Mouse (Mus musculus) gastrocnemius, adult 18-20 months (tissue): Measurements from ENCODE around the gene Mfap1b. TPM values are rescaled to one million over a fixed set of nuclear protein-coding genes. Genes with fewer than 3 reads are reported as not detected.

Source experiments
- DNase-seq: peaks from one replicate; pipeline ENCODE4 v3.0.0; 2021; ENCODE audit warnings: low spot score
- microRNA-seq: library from miRNA; unstranded; fragments of <30 nt; microRNA quantifications from one replicate; pipeline ENCODE4 v1.2.0, GENCODE M21; 2021
- total RNA-seq, 2 experiments: library from RNA; stranded (reverse); gene quantifications; 2 replicates each; pipeline ENCODE4 v1.2.3; 2021

Gene Mfap1b
- total RNA-seq, 2 experiments from 2014 or later = 23.5 to 24.5 TPM

DNA sequence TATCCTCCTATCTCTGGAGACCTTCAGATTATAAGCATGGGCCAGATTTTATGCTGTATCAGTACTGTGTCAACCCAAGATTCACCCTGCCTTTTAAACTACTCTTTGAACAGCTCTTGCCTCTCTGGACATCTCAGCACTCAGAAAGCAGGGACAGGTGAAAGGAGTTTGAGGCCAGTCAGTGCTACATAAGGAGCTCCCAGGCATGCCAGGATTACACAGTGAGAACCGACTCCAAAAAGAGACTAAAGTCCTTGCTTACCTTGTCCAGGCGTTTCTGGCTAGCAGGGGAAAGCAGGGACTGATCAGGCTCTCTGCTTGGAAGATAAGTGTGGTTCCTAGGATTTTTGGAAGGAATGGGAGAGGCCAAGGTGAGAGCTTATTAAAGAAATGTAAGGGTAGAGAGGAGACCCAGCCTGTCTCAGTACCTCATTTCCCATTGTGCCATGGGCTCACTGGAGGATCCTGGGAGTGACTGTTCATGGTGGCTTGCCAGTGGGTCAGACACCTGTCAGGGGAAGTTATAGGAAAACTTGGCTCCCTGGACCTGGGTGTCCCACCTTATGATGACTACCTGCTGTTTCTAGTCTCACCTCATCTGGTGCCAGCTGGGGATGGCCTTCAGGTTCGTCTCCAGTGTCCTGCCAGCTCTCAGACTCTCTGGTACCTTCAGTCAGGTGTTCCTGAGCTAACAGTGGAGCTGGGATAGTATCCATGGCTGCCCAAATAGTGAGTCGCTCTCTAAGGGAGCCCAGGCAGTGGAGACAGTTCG is 32.8 kb downstream of the Mfap1b start:
- no peak for DNase-seq

DNA sequence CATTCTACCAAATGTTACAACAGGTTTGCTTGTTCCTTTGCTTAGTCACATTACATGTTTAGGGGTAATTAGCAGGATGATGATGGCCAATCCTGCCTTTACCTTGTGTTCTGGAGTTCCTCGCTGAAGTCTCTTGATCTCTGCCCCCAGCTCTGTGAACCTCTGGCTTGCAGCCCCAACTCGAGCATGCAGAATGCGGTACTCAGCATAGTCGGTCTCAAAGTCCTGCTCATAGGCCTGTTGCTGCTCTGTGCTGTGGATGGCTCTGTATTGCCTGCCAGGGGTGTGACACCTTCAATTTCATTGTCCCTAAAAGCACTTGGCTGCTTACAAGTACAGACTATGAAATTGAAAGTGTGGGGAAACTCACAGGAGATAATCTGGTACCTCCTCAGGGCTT is 34.1 kb downstream of the Mfap1b start:
- DNase-seq = no peak

DNA sequence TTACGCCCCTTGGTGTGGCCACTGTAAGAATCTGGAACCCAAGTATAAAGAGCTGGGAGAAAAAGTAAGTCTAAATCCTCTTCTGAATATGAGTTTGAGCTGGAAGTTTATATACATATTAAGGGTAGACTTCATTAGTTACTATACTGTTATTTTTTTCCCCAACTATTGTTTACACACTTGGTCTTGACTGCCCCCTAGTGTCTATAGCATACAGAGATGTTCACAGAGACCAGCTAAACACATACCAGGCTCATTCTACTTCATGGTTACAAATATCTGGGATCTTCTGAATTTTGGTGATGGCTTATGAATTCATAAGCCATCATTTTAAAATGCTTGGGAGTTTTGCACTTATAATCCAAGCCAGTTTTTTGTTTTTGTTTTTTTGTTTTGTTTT is 39.0 kb downstream of the Mfap1b start:
- DNase-seq = no peak

DNA sequence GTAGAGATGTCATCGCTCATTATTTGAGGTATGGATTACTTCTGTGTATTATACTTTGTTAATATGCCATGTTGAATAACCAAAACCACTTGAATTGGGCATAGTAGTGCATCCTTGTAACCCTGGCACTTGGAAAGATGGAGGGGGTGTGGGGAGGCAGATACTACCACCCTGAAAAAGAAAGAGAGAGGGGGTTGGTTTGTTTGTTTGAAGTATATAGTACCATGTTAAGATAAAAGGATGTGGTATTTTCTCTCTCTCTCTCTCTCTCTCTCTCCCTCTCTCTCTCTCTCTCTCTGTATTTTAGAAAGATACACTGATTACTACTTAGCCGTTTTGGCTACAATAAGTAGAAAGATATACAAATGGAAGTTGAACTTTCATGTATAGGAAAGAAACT is 48.0 kb downstream of the Mfap1b start:
- DNase-seq = no peak

DNA sequence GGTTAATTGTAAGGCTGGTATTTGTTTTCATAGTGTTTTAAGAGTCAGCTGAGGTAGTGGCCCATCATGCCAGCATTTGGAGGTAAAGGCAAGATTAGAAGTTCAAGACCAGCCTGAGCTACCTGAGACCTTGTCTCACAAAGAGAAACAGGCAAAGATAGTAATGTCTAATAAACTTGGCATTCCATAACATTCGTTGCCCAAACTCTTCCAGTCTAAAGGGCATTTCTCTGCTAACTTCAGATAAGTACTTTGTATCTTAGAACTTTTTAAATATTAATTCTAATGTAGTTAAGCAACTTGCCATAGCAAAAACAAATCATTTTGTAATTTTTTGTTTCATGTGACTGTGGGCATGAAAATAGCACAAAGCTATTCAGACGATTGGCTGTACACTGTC is 50.7 kb downstream of the Mfap1b start:
- DNase-seq = no peak

DNA sequence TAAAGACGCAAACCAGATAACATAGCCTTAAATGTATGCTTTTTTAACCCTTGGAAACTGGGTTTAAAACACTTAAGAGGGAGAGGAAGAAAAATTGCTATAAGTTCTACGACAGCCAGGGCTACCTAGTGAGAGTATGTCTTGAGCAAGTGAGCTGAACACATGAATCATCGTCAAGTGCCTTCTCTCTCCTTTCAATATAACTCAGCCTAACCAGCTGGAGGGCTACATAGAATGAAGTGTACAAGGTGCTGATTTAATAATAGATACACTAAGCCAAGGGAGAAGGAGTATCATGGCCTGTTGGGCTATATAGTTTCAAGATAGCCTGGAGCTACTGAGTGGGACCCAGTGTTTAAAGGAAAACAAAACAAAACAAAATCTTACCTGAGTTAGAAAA is 55.4 kb downstream of the Mfap1b start:
- no peak for DNase-seq

DNA sequence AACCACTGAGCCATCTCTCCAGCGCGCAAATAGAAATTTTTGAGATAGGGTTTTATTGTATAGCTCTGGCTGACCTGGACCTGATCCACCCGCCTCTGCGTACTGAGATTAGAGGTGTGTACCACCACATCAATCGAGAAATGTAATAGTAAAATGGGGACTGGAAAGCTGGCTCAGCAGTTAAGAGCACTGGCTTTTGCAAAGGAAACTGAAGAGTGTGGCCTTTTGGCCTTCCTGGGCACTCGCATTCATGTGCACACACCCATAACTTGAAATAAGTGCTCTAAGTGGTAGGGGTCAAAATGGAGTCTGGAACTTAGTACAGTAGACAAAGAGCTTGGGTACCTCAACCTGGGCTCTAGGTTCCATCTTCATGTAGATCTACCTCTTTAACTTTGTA is 57.5 kb downstream of the Mfap1b start:
- DNase-seq = no peak

DNA sequence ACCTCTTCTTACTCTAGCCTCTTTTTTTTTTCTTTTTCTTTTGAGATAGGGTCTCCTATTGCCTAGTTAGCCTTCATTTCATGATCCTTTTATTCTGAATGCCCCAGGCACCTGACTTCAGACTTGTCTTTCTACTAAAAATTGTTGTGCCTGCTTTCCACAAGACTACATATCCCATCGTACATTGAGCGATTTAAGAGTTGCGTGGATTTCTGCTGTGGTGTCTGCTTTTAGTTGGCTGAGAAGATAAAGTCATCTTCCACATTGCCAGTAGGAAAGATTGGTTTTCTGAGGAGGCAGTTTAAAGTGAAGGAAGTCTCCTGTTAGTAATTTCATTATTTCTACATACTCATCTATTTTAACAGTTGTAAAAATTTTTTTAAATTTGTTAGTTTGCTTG is 58.3 kb downstream of the Mfap1b start:
- no peak for DNase-seq

DNA sequence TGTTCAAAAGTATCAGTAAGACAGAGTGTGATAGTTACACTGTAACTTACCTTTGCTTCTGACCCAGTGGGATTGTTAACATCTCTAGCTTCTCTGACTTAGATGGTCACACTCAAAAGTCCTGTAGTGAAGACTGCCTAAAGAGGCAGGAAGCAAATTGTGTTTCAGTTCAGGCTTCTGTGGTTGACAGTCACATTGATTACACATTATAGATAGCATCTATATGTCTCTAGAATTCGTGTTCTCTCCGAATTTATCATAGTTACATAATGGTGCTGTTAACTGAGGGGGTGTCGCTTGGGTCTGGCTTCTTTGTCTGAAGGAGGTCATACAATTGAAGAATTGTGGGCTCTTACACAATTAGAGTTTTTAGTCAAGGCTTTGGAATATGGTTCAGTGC is 58.8 kb downstream of the Mfap1b start:
- DNase-seq = no peak

DNA sequence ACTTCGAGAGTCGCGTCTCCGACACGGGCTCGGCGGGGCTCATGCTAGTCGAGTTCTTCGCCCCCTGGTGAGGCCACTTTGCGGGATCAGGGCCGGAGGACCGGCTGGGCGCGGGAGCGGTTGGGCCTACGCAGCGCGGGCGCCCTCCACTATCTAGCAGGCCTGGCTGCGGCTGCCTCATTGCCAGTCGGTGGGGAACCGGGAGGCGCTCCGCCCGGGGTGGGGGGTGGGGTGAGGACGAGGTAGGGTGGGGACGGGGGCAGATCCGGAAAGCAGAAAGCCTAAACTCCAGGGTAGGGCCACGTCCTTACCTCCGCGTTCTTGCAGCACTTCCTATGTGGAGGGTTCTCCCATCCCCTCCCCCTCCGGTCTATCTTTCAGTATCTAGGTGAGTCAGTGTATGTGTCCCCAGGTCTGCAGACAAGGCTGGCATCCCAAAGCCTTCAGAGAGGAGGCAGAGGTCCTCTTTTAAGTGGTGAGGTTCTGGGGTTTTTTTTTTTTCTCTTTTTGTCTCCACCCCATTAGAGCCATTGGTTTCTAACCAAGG is 59.7 kb downstream of the Mfap1b start:
- no peak for DNase-seq

DNA sequence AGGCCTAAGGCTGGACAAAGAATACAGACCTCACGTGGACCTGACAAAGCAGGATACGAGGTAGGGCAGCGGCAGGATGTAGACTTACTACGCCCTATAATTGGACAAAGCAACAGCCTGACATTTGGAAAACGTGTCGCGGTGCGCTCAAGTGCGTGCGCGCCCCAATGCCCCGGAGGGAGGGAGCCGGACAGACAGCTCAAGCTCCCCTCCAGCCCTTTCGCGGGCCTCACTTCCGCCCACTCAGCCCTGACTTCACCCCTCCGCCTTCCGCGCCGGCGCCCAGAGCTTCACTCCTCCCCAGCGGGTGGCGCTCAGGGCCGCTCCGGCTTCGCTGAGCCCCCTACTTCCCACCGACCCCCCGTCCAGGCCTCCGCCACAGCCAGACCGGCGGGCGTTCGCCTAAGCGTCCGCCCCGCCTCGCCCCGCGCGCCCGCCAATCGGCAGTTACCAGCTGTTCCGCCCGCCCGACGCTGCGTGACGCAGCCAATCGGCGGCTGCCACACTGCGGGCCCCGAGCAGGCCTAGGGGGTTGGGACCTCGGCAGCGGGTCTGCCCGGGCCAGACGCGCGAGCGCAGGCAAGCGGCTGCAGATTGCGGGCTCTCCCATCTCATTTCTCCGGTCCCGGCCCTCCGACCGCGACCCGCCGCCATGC is 60.4 kb downstream of the Mfap1b start, which contains the start of the genes Pdia3 and Catsper2:
Pdia3 (plus strand) TSS at position 389 of the 656 bp plus-strand sequence.
Catsper2 (minus strand) TSS at position 406 of the 656 bp plus-strand sequence.
- peak; percentile 96 for DNase-seq

DNA sequence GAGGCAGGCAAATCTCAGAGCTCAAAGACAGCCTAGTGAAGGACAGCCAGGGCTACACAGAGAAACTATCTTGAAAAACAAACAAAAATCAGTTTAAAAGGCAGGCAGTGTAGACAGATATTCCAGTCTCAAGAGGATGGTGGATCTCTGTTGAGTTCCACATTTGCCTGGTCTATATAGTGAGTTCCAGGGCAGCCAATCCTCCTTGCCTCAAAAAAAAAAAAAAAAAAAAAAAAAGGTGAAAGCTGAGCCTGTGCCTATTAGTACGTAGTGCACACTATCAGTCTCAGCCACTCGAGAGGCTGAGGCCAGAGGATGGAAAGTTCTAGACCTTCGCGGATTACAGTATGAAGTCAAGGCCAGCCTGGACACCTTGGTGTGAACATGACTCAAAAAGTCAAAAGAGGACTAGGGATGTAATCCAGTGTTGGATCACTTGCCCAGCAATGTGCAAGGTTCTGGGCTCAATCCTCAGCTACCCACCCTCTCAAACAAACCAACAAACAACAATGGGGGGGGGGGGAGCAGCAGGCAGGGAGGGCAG is 61.0 kb downstream of the Mfap1b start:
- DNase-seq = no peak

Small RNA genes lying within 50 kb of the gene (microRNA-seq; reads per million reads assigned to microRNA genes)
- not detected for gene Gm22953

Other genes starting within 250 kb of the Mfap1b start
- gene Trp53bp1, start 202.7 kb downstream of the Mfap1b start, total RNA-seq = 10 to 100 TPM; 17.3 to 22.7 TPM
- 10 to 100 TPM in 1 of 2 experiments, 1 to 10 TPM in 1; 4.7 to 13.4 TPM for gene Map1a, start 184.5 kb downstream of the Mfap1b start, total RNA-seq
- gene Ppip5k1, start 118.7 kb downstream of the Mfap1b start, total RNA-seq = 100 to 1,000 TPM; 107 to 127 TPM
- gene Ckmt1, start 116.4 kb downstream of the Mfap1b start, total RNA-seq = not detected
- gene Strc, start 86.9 kb downstream of the Mfap1b start, total RNA-seq = under 1 TPM in 1 of 2 experiments, not detected in 1; 0.09 TPM
- 10 to 100 TPM; 28.3 to 39.1 TPM for gene Pdia3, start 60.3 kb downstream of the Mfap1b start, total RNA-seq
- 1 to 10 TPM; 1.7 to 1.8 TPM for gene Catsper2, start 60.3 kb downstream of the Mfap1b start, total RNA-seq
- not detected for gene Ell3, start 29.8 kb downstream of the Mfap1b start, total RNA-seq
- gene Serf2, start 24.9 kb downstream of the Mfap1b start, total RNA-seq = 100 to 1,000 TPM; 334 to 355 TPM
- 10 to 100 TPM; 10.9 to 15.1 TPM for gene Hypk, start 20.8 kb downstream of the Mfap1b start, total RNA-seq
- not detected for gene Serinc4, start 17.3 kb downstream of the Mfap1b start, total RNA-seq
- gene Mfap1a, start 32.6 kb upstream of the Mfap1b start, total RNA-seq = 10 to 100 TPM; 17.9 to 19.2 TPM
- 1 to 10 TPM; 1.4 to 1.5 TPM for gene Wdr76, start 32.7 kb upstream of the Mfap1b start, total RNA-seq